Mouse (Mus musculus) testis, postnatal 14 days (tissue): ENCODE data around the gene Vmn2r67.
"Not testable (repeated sequence)": the region's sequence is repeated elsewhere in the genome, so short reads cannot be mapped to it uniquely, and the experiment has no call there.

Source experiments
- DNase-seq: peaks from one replicate; pipeline ENCODE4 v3.0.0; 2021; ENCODE audit warnings: low spot score

The Vmn2r67 gene

GRCm38 (mm10) chr7:85155898-85156297 is at the start of gene Vmn2r67:
TSS of gene Vmn2r67 (minus strand) at chr7:85155998.
- no peak for DNase-seq

GRCm38 (mm10) chr7:85104531-85104930 is 51.3 kb downstream of the Vmn2r67 start:
- DNase-seq: not testable (repeated sequence)
